Mouse (Mus musculus): ENCODE data around the gene Lbh.

GRCm38 (mm10) chr17:72961953-72962630, 44.0 kb downstream of the Lbh start:
- no peak for TF ChIP-seq CTCF (IDR thresholded peaks at IDR 0.05; ENCODE audit: low read depth)
- TF ChIP-seq EP300 (IDR thresholded peaks at IDR 0.05; ENCODE audit: low read depth) = no peak
